Mouse (Mus musculus) 3T3-L1 (cell line): ENCODE data around the gene Plekhf1.

Experiments
- DNase-seq: peaks from one replicate; pipeline ENCODE4 v3.0.0-alpha.2; 2015; ENCODE audit warnings: low read depth, low spot score

The Plekhf1 gene

GRCm38 (mm10) chr7:38188281-38189075 lies 39.3 kb downstream of the Plekhf1 start:
- peak; percentile 57 for DNase-seq

GRCm38 (mm10) chr7:38187796-38188195 lies 40.0 kb downstream of the Plekhf1 start:
- DNase-seq: peak; percentile 45

GRCm38 (mm10) chr7:38186861-38187260 lies 41.0 kb downstream of the Plekhf1 start:
- no peak for DNase-seq

GRCm38 (mm10) chr7:38184786-38185185 lies 43.0 kb downstream of the Plekhf1 start:
- DNase-seq: peak; percentile 52

- DNase-seq: no peak
These were observed 43.4 kb downstream of the Plekhf1 start for GRCm38 (mm10) chr7:38184418-38184745.

GRCm38 (mm10) chr7:38183709-38184417 lies 44.0 kb downstream of the Plekhf1 start:
- peak; percentile 79 for DNase-seq

GRCm38 (mm10) chr7:38182962-38183687 lies 44.7 kb downstream of the Plekhf1 start, which contains the start of gene 1600014C10Rik:
Gene 1600014C10Rik (plus strand): TSS chr7:38183217.
- DNase-seq: peak; percentile 72

- peak; percentile 83 for DNase-seq
These were observed 45.2 kb downstream of the Plekhf1 start for GRCm38 (mm10) chr7:38182596-38182961.

- no peak for DNase-seq
These were observed 46.5 kb downstream of the Plekhf1 start for GRCm38 (mm10) chr7:38181366-38181765.

GRCm38 (mm10) chr7:38179896-38180295 lies 47.9 kb downstream of the Plekhf1 start:
- peak; percentile 51 for DNase-seq

GRCm38 (mm10) chr7:38176056-38176455 lies 51.8 kb downstream of the Plekhf1 start:
- peak; percentile 50 for DNase-seq

- DNase-seq: no peak
These were observed 53.3 kb downstream of the Plekhf1 start for GRCm38 (mm10) chr7:38174321-38175148.

GRCm38 (mm10) chr7:38173871-38174270 lies 53.9 kb downstream of the Plekhf1 start:
- DNase-seq: no peak

GRCm38 (mm10) chr7:38167724-38168141 lies 60.1 kb downstream of the Plekhf1 start:
- DNase-seq: peak; percentile 84
